Mouse (Mus musculus): ENCODE results near the gene Mtmr4.
A peak's percentile ranks its signal among the peaks of the same experiment; 100 is the strongest.

Mtmr4 gene

GRCm38 (mm10) chr11:87591526-87592353, at the start of gene Mtmr4:
Gene Mtmr4 (plus strand): TSS chr11:87592162.
- DNase-seq (ENCODE audit: extremely low read depth, low read depth, low spot score), result peak; percentile 99

- DNase-seq (ENCODE audit: extremely low read depth, low read depth, low spot score), result no peak
Observed at GRCm38 (mm10) chr11:87542285-87542684, 49.7 kb upstream of the Mtmr4 start.

GRCm38 (mm10) chr11:87542906-87543305, 49.1 kb upstream of the Mtmr4 start:
- DNase-seq (ENCODE audit: extremely low read depth, low read depth, low spot score), result no peak

- no peak for DNase-seq (ENCODE audit: extremely low read depth, low read depth, low spot score)
Observed at GRCm38 (mm10) chr11:87553342-87553741, 38.6 kb upstream of the Mtmr4 start.

GRCm38 (mm10) chr11:87554386-87554785, 37.6 kb upstream of the Mtmr4 start:
- no peak for DNase-seq (ENCODE audit: extremely low read depth, low read depth, low spot score)

- DNase-seq (ENCODE audit: extremely low read depth, low read depth, low spot score), result no peak
Observed at GRCm38 (mm10) chr11:87555106-87555703, 36.8 kb upstream of the Mtmr4 start.

- no peak for DNase-seq (ENCODE audit: extremely low read depth, low read depth, low spot score)
Observed at GRCm38 (mm10) chr11:87561208-87561607, 30.8 kb upstream of the Mtmr4 start.

- no peak for DNase-seq (ENCODE audit: extremely low read depth, low read depth, low spot score)
Observed at GRCm38 (mm10) chr11:87566501-87566900, 25.5 kb upstream of the Mtmr4 start, which contains the start of gene Gm11492. Gene Gm11492 (plus strand): TSS chr11:87566653.

- DNase-seq (ENCODE audit: extremely low read depth, low read depth, low spot score), result no peak
Observed at GRCm38 (mm10) chr11:87568255-87568953, 23.6 kb upstream of the Mtmr4 start, which contains the start of gene Sept4. Gene Sept4 (plus strand): TSS chr11:87568903.

GRCm38 (mm10) chr11:87570743-87571142, 21.2 kb upstream of the Mtmr4 start:
- no peak for DNase-seq (ENCODE audit: extremely low read depth, low read depth, low spot score)

GRCm38 (mm10) chr11:87571361-87571950, 20.5 kb upstream of the Mtmr4 start:
- no peak for DNase-seq (ENCODE audit: extremely low read depth, low read depth, low spot score)

- no peak for DNase-seq (ENCODE audit: extremely low read depth, low read depth, low spot score)
Observed at GRCm38 (mm10) chr11:87573751-87574150, 18.2 kb upstream of the Mtmr4 start.

- no peak for DNase-seq (ENCODE audit: extremely low read depth, low read depth, low spot score)
Observed at GRCm38 (mm10) chr11:87574520-87575180, 17.3 kb upstream of the Mtmr4 start.

- DNase-seq (ENCODE audit: extremely low read depth, low read depth, low spot score), result no peak
Observed at GRCm38 (mm10) chr11:87577601-87578248, 14.2 kb upstream of the Mtmr4 start.

- no peak for DNase-seq (ENCODE audit: extremely low read depth, low read depth, low spot score)
Observed at GRCm38 (mm10) chr11:87578249-87578962, 13.6 kb upstream of the Mtmr4 start.

- no peak for DNase-seq (ENCODE audit: extremely low read depth, low read depth, low spot score)
Observed at GRCm38 (mm10) chr11:87578963-87579601, 12.9 kb upstream of the Mtmr4 start.

- DNase-seq (ENCODE audit: extremely low read depth, low read depth, low spot score), result no peak
Observed at GRCm38 (mm10) chr11:87579713-87580112, 12.2 kb upstream of the Mtmr4 start.

GRCm38 (mm10) chr11:87580543-87581085, 11.3 kb upstream of the Mtmr4 start:
- DNase-seq (ENCODE audit: extremely low read depth, low read depth, low spot score), result no peak
